Mouse (Mus musculus) kidney, embryonic 16.5 days (tissue): ENCODE results near the gene Sgms1. TPM values are rescaled to one million over a fixed set of nuclear protein-coding genes. Genes with fewer than 3 reads are reported as not detected.

Experiments used
- ATAC-seq: fragments of 200-750 bp; cut with Nextera tagmentation; 2 replicates; pipeline ENCODE4 v1.8.0; 2017; ENCODE audit warnings: moderate TSS enrichment; ENCODE audit not compliant: low FRiP score, low TSS enrichment
- H3K27ac ChIP-seq: fragments of 300-500 bp; sonication (generic); 2 replicates; pipeline ENCODE4 v1.5.1; 2014; ENCODE audit warnings: low read length
- H3K27me3 ChIP-seq: fragments of 300-500 bp; sonication (generic); 2 replicates; pipeline ENCODE4 v1.6.1; 2014; ENCODE audit warnings: low read length, control low read depth, mixed read lengths; ENCODE audit not compliant: insufficient read depth
- H3K36me3 ChIP-seq: fragments of 300-500 bp; sonication (generic); 2 replicates; pipeline ENCODE4 v1.6.1; 2014; ENCODE audit warnings: low read length, control low read depth, mixed read lengths; ENCODE audit not compliant: insufficient read depth
- H3K4me1 ChIP-seq: fragments of 300-500 bp; sonication (generic); 2 replicates; pipeline ENCODE4 v1.6.1; 2014; ENCODE audit warnings: low read length, control low read depth, mixed read lengths; ENCODE audit not compliant: insufficient read depth
- H3K4me2 ChIP-seq: fragments of 300-500 bp; sonication (generic); replicated peaks from 2 replicates; pipeline ENCODE4 v1.6.1; 2014; ENCODE audit warnings: low read depth, low read length
- H3K4me3 ChIP-seq: fragments of 300-500 bp; sonication (generic); 2 replicates; pipeline ENCODE4 v1.5.1; 2014; ENCODE audit warnings: mild to moderate bottlenecking, low read length
- H3K9ac ChIP-seq: fragments of 300-500 bp; sonication (generic); replicated peaks from 2 replicates; pipeline ENCODE4 v1.6.1; 2014; ENCODE audit warnings: low read length
- H3K9me3 ChIP-seq: fragments of 300-500 bp; sonication (generic); 2 replicates; pipeline ENCODE4 v1.6.1; 2016; ENCODE audit warnings: low read length, control low read depth
- WGBS: fragments of 180-500 bp; shearing (Covaris S2); extraction: QIAGEN DNeasy Blood & Tissue Kit; methylation state at CpG from one replicate; pipeline ENCODE4 v1.1.7; 2014; 5-methylcytosine and 5-hydroxymethylcytosine counted together
- polyA plus RNA-seq: library from polyadenylated mRNA; unstranded; fragments of >200 nt; fragmentation: Nextera tagmentation; extraction: Ambion mirVana; gene quantifications from 2 replicates; pipeline ENCODE4 v1.2.1, GENCODE M21; 2015

Sgms1 gene
- polyA plus RNA-seq = 59.5 and 65.5 TPM in 2 replicates

- Histone ChIP-seq H3K9ac (peak within 1 kb of the TSS; percentile 92), H3K4me2 (peak within 1 kb of the TSS; percentile 96), H3K27ac (peak within 1 kb of the TSS; percentile 93), H3K36me3 (no peaks in the 10 kb centered on the region), H3K4me1 (peaks cover 33% of the 10 kb centered on the region), H3K27me3 (no peaks in the 10 kb centered on the region), H3K4me3 (peak within 1 kb of the TSS; percentile 91), H3K9me3 (no peaks in the 10 kb centered on the region)
- ATAC-seq = peak; percentile 96
- WGBS = under 1% methylated on average over 66 of the region's 68 CpGs
Observed at GRCm38 (mm10) chr19:32389001-32389871, at the start of gene Sgms1. TSS of gene Sgms1 (minus strand) at chr19:32389714.

- Histone ChIP-seq H3K9ac (no peak overlapping the region), H3K4me1 (no peaks in the 10 kb centered on the region), H3K9me3 (no peaks in the 10 kb centered on the region), H3K4me3 (no peak overlapping the region), H3K36me3 (no peaks in the 10 kb centered on the region), H3K4me2 (no peak overlapping the region), H3K27me3 (no peaks in the 10 kb centered on the region), H3K27ac (no peak overlapping the region)
- ATAC-seq = no peak
- WGBS = 91% methylated on average over 3 of the region's 3 CpGs
Observed at GRCm38 (mm10) chr19:32425856-32426255, 36.3 kb upstream of the Sgms1 start.

DNA sequence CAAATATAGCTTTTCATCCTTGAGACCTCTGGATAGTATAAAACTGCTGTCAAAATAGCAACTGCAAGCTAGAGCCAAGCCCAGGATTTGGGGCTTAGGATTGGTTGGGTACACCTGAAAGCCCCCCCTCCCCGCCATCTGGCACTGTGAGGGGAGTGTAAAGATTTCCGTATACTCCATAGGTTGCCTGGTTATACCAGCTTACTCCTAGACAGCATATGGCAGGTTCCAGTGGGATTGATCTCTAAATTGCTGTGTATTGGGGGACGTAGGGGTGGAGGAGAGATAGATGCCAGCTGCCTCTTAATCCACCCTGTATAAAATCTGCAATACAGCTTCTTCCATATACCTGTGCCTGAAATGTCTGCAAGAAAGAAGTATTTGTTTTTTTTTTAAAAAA, 35.2 kb upstream of the Sgms1 start:
- Histone ChIP-seq H3K27me3 (no peaks in the 10 kb centered on the region), H3K9ac (no peak overlapping the region), H3K4me3 (no peak overlapping the region), H3K4me2 (no peak overlapping the region), H3K4me1 (no peaks in the 10 kb centered on the region), H3K9me3 (no peaks in the 10 kb centered on the region), H3K27ac (no peak overlapping the region), H3K36me3 (no peaks in the 10 kb centered on the region)
- WGBS = 90% methylated on average over 3 of the region's 3 CpGs
- no peak for ATAC-seq

DNA sequence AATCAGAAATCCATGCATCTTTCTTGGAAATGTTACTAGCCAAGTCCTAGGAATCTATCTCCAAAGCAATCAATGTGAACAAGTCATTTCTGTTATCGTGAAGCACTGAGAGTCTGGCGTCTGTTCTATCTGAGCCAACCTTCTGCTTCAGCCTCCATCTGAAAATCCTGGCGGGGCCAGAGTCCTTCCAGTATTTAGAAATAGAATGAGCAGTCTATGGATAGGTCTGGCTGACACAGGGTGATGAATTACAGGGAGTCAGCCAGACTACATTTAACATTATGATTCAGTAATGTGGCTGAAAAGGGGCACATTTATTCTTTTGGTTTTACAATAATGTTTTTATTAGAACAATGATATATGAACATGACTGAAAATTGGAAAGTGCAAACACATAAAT, 29.6 kb upstream of the Sgms1 start:
- Histone ChIP-seq H3K4me1 (no peaks in the 10 kb centered on the region), H3K9ac (no peak overlapping the region), H3K4me3 (no peak overlapping the region), H3K27me3 (no peaks in the 10 kb centered on the region), H3K9me3 (no peaks in the 10 kb centered on the region), H3K4me2 (no peak overlapping the region), H3K27ac (no peak overlapping the region), H3K36me3 (no peaks in the 10 kb centered on the region)
- no peak for ATAC-seq
- WGBS = 47% methylated on average over 3 of the region's 3 CpGs

DNA sequence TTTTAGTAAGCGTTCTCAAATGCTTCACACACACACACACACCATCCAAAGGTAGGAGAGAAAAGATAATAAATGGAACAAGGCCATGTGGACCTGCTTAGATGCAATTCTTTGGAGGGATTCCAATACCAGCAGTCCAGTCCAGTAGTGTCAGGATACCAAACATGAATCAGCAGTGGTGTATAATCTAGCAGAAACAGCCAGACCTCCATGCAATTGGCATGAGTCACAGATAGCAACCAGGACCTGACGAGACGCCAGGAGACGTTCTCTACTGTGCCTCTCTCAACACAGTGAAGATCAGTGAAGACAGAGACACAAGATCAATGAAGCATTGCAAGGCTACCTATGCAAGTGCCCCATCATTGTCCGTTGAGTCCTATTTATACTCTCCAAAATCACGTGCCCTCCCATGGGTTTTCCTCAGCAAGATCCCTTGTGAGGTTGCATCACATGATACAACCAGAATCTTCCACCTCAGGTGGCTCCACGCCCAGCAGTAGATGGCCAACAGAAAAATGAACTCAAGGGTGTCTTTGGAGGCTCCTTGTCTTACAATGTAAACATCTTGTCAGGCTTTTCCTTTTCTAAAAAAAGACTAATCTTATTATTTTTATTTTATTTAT, 27.3 kb upstream of the Sgms1 start:
- H3K9me3 ChIP-seq = no peaks in the 10 kb centered on the region
- no peak overlapping the region for H3K27ac ChIP-seq
- no peak for ATAC-seq
- H3K27me3 ChIP-seq = no peaks in the 10 kb centered on the region
- WGBS = 89% methylated on average over 7 of the region's 7 CpGs
- no peak overlapping the region for H3K4me3 ChIP-seq
- no peaks in the 10 kb centered on the region for H3K36me3 ChIP-seq
- no peaks in the 10 kb centered on the region for H3K4me1 ChIP-seq
- no peak overlapping the region for H3K4me2 ChIP-seq
- H3K9ac ChIP-seq = no peak overlapping the region

GRCm38 (mm10) chr19:32409603-32410360, 20.3 kb upstream of the Sgms1 start:
- Histone ChIP-seq H3K27ac (no peak overlapping the region), H3K9ac (no peak overlapping the region), H3K36me3 (no peaks in the 10 kb centered on the region), H3K4me2 (no peak overlapping the region), H3K4me3 (no peak overlapping the region), H3K27me3 (no peaks in the 10 kb centered on the region), H3K4me1 (no peaks in the 10 kb centered on the region), H3K9me3 (no peaks in the 10 kb centered on the region)
- ATAC-seq = no peak
- 74% methylated on average over 8 of the region's 8 CpGs for WGBS

GRCm38 (mm10) chr19:32406717-32407116, 17.2 kb upstream of the Sgms1 start:
- ATAC-seq = no peak
- no peak overlapping the region for H3K9ac ChIP-seq
- H3K36me3 ChIP-seq = no peaks in the 10 kb centered on the region
- no peak overlapping the region for H3K27ac ChIP-seq
- H3K4me2 ChIP-seq = no peak overlapping the region
- no peaks in the 10 kb centered on the region for H3K27me3 ChIP-seq
- WGBS = 74% methylated on average over 7 of the region's 7 CpGs
- H3K9me3 ChIP-seq = no peaks in the 10 kb centered on the region
- no peak overlapping the region for H3K4me3 ChIP-seq
- H3K4me1 ChIP-seq = no peaks in the 10 kb centered on the region

GRCm38 (mm10) chr19:32404386-32404785, 14.9 kb upstream of the Sgms1 start:
- no peak overlapping the region for H3K4me2 ChIP-seq
- H3K27me3 ChIP-seq = no peaks in the 10 kb centered on the region
- H3K36me3 ChIP-seq = no peaks in the 10 kb centered on the region
- whole genome bisulfite sequencing = 75% methylated on average over 5 of the region's 5 CpGs
- no peak overlapping the region for H3K27ac ChIP-seq
- H3K9me3 ChIP-seq = no peaks in the 10 kb centered on the region
- H3K9ac ChIP-seq = no peak overlapping the region
- ATAC-seq = no peak
- H3K4me1 ChIP-seq = no peaks in the 10 kb centered on the region
- H3K4me3 ChIP-seq = no peak overlapping the region

GRCm38 (mm10) chr19:32403834-32404233, 14.3 kb upstream of the Sgms1 start:
- no peaks in the 10 kb centered on the region for H3K9me3 ChIP-seq
- no peak overlapping the region for H3K27ac ChIP-seq
- 85% methylated on average over 5 of the region's 5 CpGs for WGBS
- no peak overlapping the region for H3K9ac ChIP-seq
- H3K4me1 ChIP-seq = no peaks in the 10 kb centered on the region
- no peaks in the 10 kb centered on the region for H3K36me3 ChIP-seq
- no peaks in the 10 kb centered on the region for H3K27me3 ChIP-seq
- no peak for ATAC-seq
- H3K4me2 ChIP-seq = no peak overlapping the region
- no peak overlapping the region for H3K4me3 ChIP-seq
